Mouse (Mus musculus) liver, adult 2 months (tissue): ENCODE results near the gene Gse1.

Source experiments
- CTCF ChIP-seq: fragments of 200-500 bp; IDR thresholded peaks from 2 replicates; pipeline ENCODE4 v1.5.1; 2011; ENCODE audit warnings: low read depth, low read length, control low read depth
- POLR2A ChIP-seq: fragments of 200-500 bp; IDR thresholded peaks from 2 replicates; pipeline ENCODE4 v1.6.1; 2011; ENCODE audit warnings: low read length, control low read depth; ENCODE audit not compliant: insufficient read depth; ENCODE audit errors: extremely low read depth

DNA sequence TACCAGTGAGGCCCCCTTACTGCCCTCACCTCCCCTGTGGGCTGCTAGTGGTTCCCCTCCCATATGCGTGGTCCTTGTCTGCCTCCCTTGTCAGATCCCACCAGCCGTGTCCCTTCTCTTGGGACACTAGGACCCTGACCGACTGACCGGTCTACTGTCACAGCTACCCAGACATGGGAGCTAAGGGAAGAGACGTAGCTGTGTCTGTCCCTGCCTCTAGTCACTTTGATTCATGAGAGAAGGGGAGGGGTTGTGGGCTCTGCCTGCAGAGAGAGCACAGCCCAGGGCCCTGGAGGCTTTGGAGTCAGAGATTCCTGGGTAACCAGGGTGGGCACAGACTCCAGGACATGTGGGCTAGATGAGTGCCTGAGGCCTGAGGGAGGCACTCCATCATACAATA is 68.7 kb downstream of the Gse1 start:
- TF ChIP-seq POLR2A (no peak), CTCF (no peak)
